Mouse (Mus musculus) adrenal gland, adult 18-20 months (tissue): ENCODE measurements around the gene Prep. TPM values are rescaled to one million over a fixed set of nuclear protein-coding genes. Genes with fewer than 3 reads are reported as not detected.

Experiments used
- DNase-seq, 2 experiments: peaks; one replicate each; pipeline ENCODE4 v3.0.0; 2021 to 2022; ENCODE audit warnings: low spot score in 2 of 2
- long read RNA-seq, 2 experiments: library from polyadenylated mRNA; stranded (forward); transcript quantifications; one replicate each; pipeline ENCODE4 v2.0.0; 2021
- total RNA-seq, 2 experiments: library from RNA; stranded (reverse); gene quantifications; 1 replicate in 1 of 2; 2 replicates in 1 of 2; pipeline ENCODE4 v1.2.3; 2021

The Prep gene
- 10 to 100 TPM; 11.2 to 21.5 TPM for total RNA-seq
- long read RNA-seq, experiment 1, full-length matches to known transcripts = 39 of 45 reads
- long read RNA-seq, experiment 1, partial matches to known transcripts = 4 of 45 reads
- long read RNA-seq, experiment 1, other reads (novel, unspliced or antisense) = 2 of 45 reads
- long read RNA-seq, experiment 2, full-length matches to known transcripts = 77 of 98 reads
- long read RNA-seq, experiment 2, partial matches to known transcripts = 21 of 98 reads
- long read RNA-seq, experiment 2, other reads (novel, unspliced or antisense) = 0 of 98 reads

DNA sequence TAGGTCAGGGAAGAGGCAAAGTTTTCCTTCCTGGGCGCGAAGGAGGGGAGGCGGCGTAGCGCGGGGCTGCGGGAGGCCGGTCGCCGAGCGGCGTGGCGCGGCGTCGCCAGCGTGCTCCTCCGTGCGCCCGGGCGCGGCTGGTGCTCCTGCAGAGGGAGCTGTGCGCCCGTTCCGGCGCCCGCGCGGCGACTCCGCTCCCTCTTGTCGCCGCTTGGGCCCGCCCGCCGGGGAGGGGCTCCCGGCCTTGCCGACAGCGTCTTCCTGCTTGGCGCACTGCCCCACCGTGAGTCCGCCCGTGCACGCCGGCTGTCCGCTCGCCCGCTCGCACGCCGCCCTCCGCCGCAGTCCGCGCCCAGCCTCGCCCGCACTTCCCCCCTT, at the start of gene Prep:
TSS of gene Prep (plus strand) at position 273 of the 378 bp plus-strand sequence.
- DNase-seq = peak; percentile 94

GRCm38 (mm10) chr10:45017352-45017751, 49.7 kb upstream of the Prep start:
- no peak for DNase-seq

DNA sequence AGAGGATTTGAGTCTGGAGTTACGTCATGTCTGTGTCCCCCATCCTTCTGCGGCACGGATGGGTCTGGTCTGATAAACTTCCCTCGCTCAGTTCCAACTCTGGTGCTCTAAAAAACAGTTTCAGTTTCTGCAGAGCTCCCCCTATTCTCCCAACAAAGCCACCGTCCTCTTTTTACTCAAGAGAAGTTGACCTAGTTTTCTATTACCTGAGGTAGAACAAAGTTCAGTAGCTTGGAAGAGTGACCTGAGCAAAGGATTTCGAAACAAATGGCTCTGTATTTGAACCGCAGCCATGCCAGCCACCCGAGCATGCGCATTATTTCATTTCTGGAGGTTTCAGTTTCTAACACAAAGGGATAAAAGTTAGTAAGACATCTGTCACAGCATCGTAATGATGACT, 49.2 kb upstream of the Prep start:
- no peak for DNase-seq

DNA sequence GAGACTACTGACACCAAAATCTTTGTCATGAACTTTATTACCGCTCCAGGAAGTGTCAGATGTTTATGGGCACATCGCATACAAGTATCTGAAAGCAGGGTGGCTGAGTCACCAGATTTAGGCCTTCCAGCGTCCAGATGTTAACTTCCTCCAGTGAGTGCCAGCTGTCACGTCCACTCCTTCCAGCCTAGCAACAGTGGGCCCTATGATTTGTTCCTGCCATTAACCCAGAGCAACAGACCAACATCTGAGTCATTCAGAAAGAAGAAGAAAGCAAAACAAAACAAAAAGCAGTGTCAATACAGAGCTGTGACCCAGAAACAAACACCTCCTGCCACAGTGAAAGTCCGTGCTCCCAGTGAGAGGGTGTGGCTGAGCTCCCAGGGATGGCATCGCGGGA, 47.6 kb upstream of the Prep start:
- DNase-seq = no peak

DNA sequence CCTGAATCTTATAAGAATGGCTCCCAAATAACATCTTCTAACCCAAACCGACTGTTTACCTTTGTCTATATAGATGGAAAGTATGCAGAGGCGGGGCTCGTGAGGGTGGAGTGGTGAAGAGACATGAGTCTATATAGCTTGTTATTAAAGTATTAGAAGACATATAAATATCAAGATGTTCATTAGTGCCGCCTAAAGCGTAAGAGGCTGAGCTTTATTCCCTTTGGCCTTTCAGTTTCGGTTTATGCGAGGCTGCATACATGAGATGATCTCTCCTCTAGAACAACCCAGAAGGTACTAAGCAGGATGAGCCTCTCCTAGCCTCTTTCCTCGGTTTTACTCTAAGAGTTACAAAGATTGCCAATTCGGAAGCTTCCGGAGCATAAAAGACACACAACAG, 47.2 kb upstream of the Prep start:
- DNase-seq = no peak

- DNase-seq = no peak
These were observed 46.7 kb upstream of the Prep start for GRCm38 (mm10) chr10:45020291-45020690.

GRCm38 (mm10) chr10:45025184-45025583, 41.8 kb upstream of the Prep start:
- DNase-seq = no peak

GRCm38 (mm10) chr10:45026935-45027334, 40.1 kb upstream of the Prep start:
- no peak for DNase-seq

- peak; percentile 73 to 82 for DNase-seq
These were observed 21.6 kb upstream of the Prep start for GRCm38 (mm10) chr10:45045268-45045928.

GRCm38 (mm10) chr10:45048158-45048557, 18.8 kb upstream of the Prep start:
- no peak for DNase-seq

- DNase-seq = no peak
These were observed 18.4 kb upstream of the Prep start for GRCm38 (mm10) chr10:45048622-45049021.

- DNase-seq = peak; percentile 84
These were observed 15.8 kb upstream of the Prep start for GRCm38 (mm10) chr10:45051125-45051744.

DNA sequence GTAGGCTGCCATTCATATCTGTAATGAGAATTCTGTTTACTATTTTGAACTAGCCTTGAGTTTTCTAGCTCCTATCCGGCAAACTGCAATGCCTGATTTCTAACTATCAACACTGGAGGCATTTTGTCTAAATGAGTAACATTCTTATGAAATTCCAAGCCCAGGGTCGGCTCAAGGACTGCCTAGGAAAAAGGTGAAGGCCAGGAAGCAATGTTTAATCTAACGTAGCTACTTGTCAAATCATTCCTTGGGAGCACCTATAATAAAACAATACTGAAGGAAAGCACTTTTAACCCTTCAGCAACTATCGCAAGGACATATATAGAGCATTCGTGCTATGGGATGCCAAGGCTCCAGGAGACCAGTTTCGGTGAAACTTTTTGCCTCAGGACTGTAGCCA, 8.6 kb upstream of the Prep start:
- no peak for DNase-seq

DNA sequence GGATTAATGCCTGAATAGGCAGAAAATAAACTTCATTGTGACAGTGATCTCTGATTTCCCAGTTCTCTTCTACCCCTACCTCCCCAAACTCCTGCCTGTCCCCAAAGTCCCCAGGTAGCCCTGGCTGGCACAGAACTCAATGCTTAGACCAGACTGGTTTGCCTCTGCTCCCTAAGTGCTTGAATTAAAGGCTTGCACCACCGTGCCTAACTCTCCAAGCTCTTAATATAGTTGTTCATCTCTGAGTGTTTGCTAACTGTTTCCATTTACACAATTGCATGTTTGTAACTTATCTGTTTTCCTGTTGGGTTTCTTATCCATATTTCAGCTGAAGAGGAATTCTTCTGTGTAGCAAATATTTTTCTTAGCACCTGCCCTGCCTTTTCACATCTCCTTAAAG, 6.2 kb upstream of the Prep start:
- no peak for DNase-seq

DNA sequence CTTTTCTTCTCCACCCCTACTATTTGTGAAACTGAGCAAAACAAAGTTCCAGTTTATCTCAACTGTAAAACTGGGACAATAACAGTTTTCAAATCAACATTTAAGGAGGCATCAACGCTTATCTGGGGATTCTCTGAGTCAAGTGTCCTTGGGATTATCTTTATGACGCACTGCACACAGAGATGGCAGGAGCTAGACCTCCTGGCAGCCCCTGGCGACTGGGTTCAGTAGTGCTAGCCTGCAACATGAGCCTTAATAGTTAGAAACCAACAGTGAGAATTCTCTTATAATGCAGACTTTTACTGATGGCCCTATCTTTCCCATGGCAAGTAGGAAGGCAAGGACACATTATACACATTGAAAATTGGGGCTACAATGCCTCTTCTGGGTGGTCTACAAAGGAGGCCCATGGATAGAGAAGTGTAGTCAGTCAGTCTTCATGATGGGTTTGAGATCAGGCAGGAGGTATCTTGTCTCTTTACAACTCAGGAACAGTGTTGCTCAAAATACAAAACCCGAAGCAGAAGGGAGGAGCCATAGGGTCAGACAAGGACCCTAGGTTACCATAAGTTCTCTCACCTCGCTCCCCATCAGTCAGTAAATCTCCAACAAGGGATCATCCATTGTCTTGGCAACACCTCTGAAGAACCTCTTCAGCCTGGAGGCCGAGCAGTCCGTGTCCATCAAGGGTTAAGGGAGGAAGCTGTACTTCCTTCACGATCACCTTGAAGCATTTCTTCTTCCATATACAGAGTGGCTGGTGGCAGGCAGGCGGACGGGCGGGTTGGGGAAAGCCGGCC, 672 bp upstream of the Prep start:
- DNase-seq = no peak

DNA sequence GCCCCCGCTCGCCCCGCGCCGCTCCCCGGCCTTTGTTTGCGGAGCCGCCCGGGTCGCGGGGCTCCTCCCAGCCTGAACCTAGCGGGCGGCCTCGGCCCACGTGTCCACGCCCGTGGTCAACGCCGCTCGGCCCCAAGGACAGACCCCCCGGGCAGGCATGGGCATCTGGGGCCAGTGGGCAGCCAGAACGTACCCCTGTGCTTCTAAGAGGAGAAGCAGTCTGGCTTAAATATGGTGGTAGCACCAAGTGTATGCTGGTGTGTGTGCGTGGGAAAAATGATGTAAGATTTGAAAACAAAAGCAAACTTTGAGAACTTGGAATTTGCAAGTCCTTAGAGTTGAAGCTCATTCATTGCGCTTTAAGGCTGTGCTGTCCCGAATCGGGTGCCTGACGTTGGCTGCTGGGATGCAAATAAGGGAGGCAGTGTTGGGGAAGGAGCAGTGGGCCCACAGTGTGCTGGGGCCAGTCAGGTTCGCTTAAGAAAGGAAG, 478 bp downstream of the Prep start:
- no peak for DNase-seq

GRCm38 (mm10) chr10:45069557-45069956, 2.6 kb downstream of the Prep start:
- no peak for DNase-seq

- no peak for DNase-seq
These were observed 3.4 kb downstream of the Prep start for GRCm38 (mm10) chr10:45070362-45070761.

DNA sequence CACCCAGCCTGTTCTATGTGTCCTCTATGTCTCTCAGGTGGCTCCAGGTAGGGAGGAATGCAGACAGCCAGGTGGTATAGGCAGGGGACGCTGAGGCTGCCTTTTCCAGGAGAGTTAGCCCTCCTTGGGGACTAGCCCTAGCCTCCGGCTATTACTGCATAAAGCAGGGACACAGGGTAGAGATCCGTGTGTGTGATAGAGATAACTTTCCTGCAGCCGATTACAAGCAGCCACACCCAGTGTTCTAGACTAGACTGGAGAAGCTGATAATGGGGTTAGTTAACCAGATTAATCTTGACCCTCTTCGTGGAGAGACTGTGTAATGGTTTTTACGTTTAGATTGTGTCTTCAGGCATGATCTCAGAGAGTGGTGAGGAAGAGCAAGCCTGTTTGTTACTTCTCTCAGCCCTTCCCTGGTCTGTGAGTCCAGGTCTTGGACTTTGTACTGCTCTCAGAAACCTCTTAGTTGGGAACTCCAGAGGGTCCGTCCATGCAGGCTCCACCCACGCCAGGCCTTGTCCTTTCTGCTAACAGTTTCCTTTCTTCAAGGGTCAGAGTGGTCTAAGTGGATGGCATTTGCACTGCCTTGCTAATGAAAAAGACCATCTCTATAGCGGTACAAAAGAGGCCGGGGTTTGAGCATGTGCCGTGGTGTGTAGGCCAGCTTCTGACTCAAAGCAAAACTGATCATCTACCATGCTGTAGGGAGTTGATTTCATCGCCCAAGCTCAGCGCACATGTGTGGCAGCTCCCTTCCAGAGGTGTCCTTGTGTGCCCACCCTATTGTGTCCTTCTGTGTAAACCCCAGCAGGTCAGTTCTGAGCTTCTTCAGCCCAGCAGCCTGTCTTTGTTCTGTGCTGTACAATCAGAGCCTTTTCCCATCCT, 4.2 kb downstream of the Prep start:
- DNase-seq = no peak

- no peak for DNase-seq
These were observed 5.3 kb downstream of the Prep start for GRCm38 (mm10) chr10:45072339-45072738.
